Mouse (Mus musculus) liver, adult 2 months (tissue): Measurements from ENCODE around the gene Plce1.

Experiments used
- CTCF ChIP-seq: fragments of 200-500 bp; IDR thresholded peaks from 2 replicates; pipeline ENCODE4 v1.5.1; 2011; ENCODE audit warnings: low read depth, low read length, control low read depth
- POLR2A ChIP-seq: fragments of 200-500 bp; IDR thresholded peaks from 2 replicates; pipeline ENCODE4 v1.6.1; 2011; ENCODE audit warnings: low read length, control low read depth; ENCODE audit not compliant: insufficient read depth; ENCODE audit errors: extremely low read depth

- TF ChIP-seq CTCF: no peak
- TF ChIP-seq POLR2A: no peak
Measured at GRCm38 (mm10) chr19:38620134-38620533, 139.2 kb downstream of the Plce1 start.
